Mouse (Mus musculus) limb, embryonic 14.5 days (tissue): ENCODE results near the gene Zbtb7a. TPM values are rescaled to one million over a fixed set of nuclear protein-coding genes. Genes with fewer than 3 reads are reported as not detected.

Source experiments
- ATAC-seq: fragments of 200-750 bp; cut with Nextera tagmentation; 2 replicates; pipeline ENCODE4 v1.8.0; 2017; ENCODE audit warnings: low read depth, moderate number of reproducible peaks, moderate TSS enrichment; ENCODE audit not compliant: low FRiP score
- DNase-seq: peaks from one replicate; pipeline ENCODE4 v3.0.0-alpha.2; 2015; ENCODE audit warnings: low spot score
- H3K27ac ChIP-seq: fragments of 300-500 bp; sonication (generic); replicated peaks from 2 replicates; pipeline ENCODE4 v1.5.1; 2014; ENCODE audit warnings: low read depth, mild to moderate bottlenecking, low read length, moderate library complexity, mixed read lengths
- H3K27me3 ChIP-seq: fragments of 300-500 bp; sonication (generic); 2 replicates; pipeline ENCODE4 v1.6.1; 2014; ENCODE audit warnings: low read length, mixed read lengths; ENCODE audit not compliant: control insufficient read depth, insufficient read depth
- H3K36me3 ChIP-seq: fragments of 300-500 bp; sonication (generic); 2 replicates; pipeline ENCODE4 v1.6.1; 2014; ENCODE audit warnings: mild to moderate bottlenecking, low read length, moderate library complexity, mixed read lengths; ENCODE audit not compliant: control insufficient read depth, insufficient read depth
- H3K4me1 ChIP-seq: fragments of 300-500 bp; sonication (generic); 2 replicates; pipeline ENCODE4 v1.6.1; 2014; ENCODE audit warnings: antibody characterized with exemption, low read length, mixed read lengths; ENCODE audit not compliant: control insufficient read depth, insufficient read depth
- H3K4me2 ChIP-seq: fragments of 300-500 bp; sonication (generic); replicated peaks from 2 replicates; pipeline ENCODE4 v1.6.1; 2014; ENCODE audit warnings: low read depth, mild to moderate bottlenecking, low read length, moderate library complexity; ENCODE audit not compliant: severe bottlenecking
- H3K4me3 ChIP-seq: fragments of 300-500 bp; sonication (generic); replicated peaks from 2 replicates; pipeline ENCODE4 v1.5.1; 2014; ENCODE audit warnings: low read length
- H3K9ac ChIP-seq: fragments of 300-500 bp; sonication (generic); 2 replicates; pipeline ENCODE4 v1.6.1; 2014; ENCODE audit warnings: mild to moderate bottlenecking, low read depth, low read length, moderate library complexity; ENCODE audit not compliant: severe bottlenecking
- H3K9me3 ChIP-seq: fragments of 300-500 bp; sonication (generic); 2 replicates; pipeline ENCODE4 v1.6.1; 2016; ENCODE audit warnings: low read length; ENCODE audit not compliant: control insufficient read depth
- POLR2A ChIP-seq: fragments of 200-500 bp; IDR thresholded peaks from 2 replicates; pipeline ENCODE4 v1.8.0; 2012; ENCODE audit warnings: inconsistent platforms, mild to moderate bottlenecking, moderate library complexity, borderline replicate concordance; ENCODE audit not compliant: insufficient read depth, insufficient read length; ENCODE audit errors: extremely low read depth
- WGBS: fragments of 180-500 bp; shearing (Covaris S2); extraction: QIAGEN DNeasy Blood & Tissue Kit; methylation state at CpG from one replicate; pipeline ENCODE4 v1.1.7; 2014; 5-methylcytosine and 5-hydroxymethylcytosine counted together
- polyA plus RNA-seq, 2 experiments: library from polyadenylated mRNA; depleted of rRNA in 1 of 2; stranded (reverse) in 1 of 2; unstranded in 1 of 2; fragments of >200 nt; fragmentation: Nextera tagmentation in 1 of 2; extraction: Ambion mirVana in 1 of 2; gene quantifications; 2 replicates each; pipeline versions ENCODE4 v1.2.1 to v1.2.3; 2012 to 2014

Gene Zbtb7a
- polyA plus RNA-seq, 2 experiments = 17.7 to 35.9 TPM

GRCm38 (mm10) chr10:81140005-81140404, 5.0 kb downstream of the Zbtb7a start:
- Histone ChIP-seq H3K9ac (no peak overlapping the region), H3K4me1 (peaks cover 42% of the 10 kb centered on the region), H3K27me3 (peaks cover 10% of the 10 kb centered on the region), H3K27ac (no peak overlapping the region), H3K9me3 (no peaks in the 10 kb centered on the region), H3K36me3 (peaks cover 19% of the 10 kb centered on the region), H3K4me3 (peak overlapping the region; percentile 93; the same call in 1 of the 2 replicates), H3K4me2 (peak overlapping the region; percentile 90)
- no peak for TF ChIP-seq POLR2A
- DNase-seq (no peak), ATAC-seq (no peak)
- 53% methylated on average over 8 of the region's 8 CpGs for WGBS

- Histone ChIP-seq H3K27ac (no peak overlapping the region), H3K9me3 (no peaks in the 10 kb centered on the region), H3K27me3 (peaks cover under 1% of the 10 kb centered on the region; the same call in 1 of the 2 replicates), H3K9ac (peak overlapping the region; percentile 16; the same call in 1 of the 2 replicates), H3K4me3 (0 out of 2 replicates have a peak overlapping the region, but pooled peaks have one; percentile 93), H3K4me2 (peak overlapping the region; percentile 28), H3K4me1 (peaks cover 33% of the 10 kb centered on the region), H3K36me3 (peaks cover 28% of the 10 kb centered on the region)
- TF ChIP-seq POLR2A = no peak
- ATAC-seq (no peak), DNase-seq (no peak)
- WGBS = 45% methylated on average over 10 of the region's 10 CpGs
These were observed 5.9 kb downstream of the Zbtb7a start for GRCm38 (mm10) chr10:81140717-81141454.

- H3K36me3 ChIP-seq = peaks cover 35% of the 10 kb centered on the region
- H3K9me3 ChIP-seq = no peaks in the 10 kb centered on the region
- H3K9ac ChIP-seq = 0 out of 2 replicates have a peak overlapping the region, but pooled peaks have one; percentile 16
- TF ChIP-seq POLR2A = no peak
- 0 out of 2 replicates have a peak overlapping the region, but pooled peaks have one; percentile 2 for H3K4me3 ChIP-seq
- WGBS = 84% methylated on average over 7 of the region's 7 CpGs
- no peak for DNase-seq
- peaks cover 33% of the 10 kb centered on the region for H3K4me1 ChIP-seq
- no peak overlapping the region for H3K4me2 ChIP-seq
- no peaks in the 10 kb centered on the region for H3K27me3 ChIP-seq
- no peak for ATAC-seq
- no peak overlapping the region for H3K27ac ChIP-seq
These were observed 6.6 kb downstream of the Zbtb7a start for GRCm38 (mm10) chr10:81141455-81142210.

- Histone ChIP-seq H3K36me3 (peaks cover 44% of the 10 kb centered on the region), H3K9ac (no peak overlapping the region), H3K27ac (no peak overlapping the region), H3K4me1 (peaks cover 33% of the 10 kb centered on the region), H3K27me3 (no peaks in the 10 kb centered on the region), H3K4me3 (no peak overlapping the region), H3K9me3 (no peaks in the 10 kb centered on the region), H3K4me2 (no peak overlapping the region)
- no peak for TF ChIP-seq POLR2A
- 63% methylated on average over 5 of the region's 5 CpGs for WGBS
- ATAC-seq = no peak
- no peak for DNase-seq
These were observed 7.5 kb downstream of the Zbtb7a start for GRCm38 (mm10) chr10:81142551-81142981.

- ATAC-seq = no peak
- H3K4me1 ChIP-seq = peaks cover 33% of the 10 kb centered on the region
- no peak overlapping the region for H3K4me2 ChIP-seq
- H3K9me3 ChIP-seq = no peaks in the 10 kb centered on the region
- H3K27ac ChIP-seq = no peak overlapping the region
- H3K4me3 ChIP-seq = no peak overlapping the region
- WGBS = 88% methylated on average over 7 of the region's 7 CpGs
- peaks cover 51% of the 10 kb centered on the region for H3K36me3 ChIP-seq
- TF ChIP-seq POLR2A = no peak
- DNase-seq = no peak
- H3K27me3 ChIP-seq = no peaks in the 10 kb centered on the region
- no peak overlapping the region for H3K9ac ChIP-seq
These were observed 8.2 kb downstream of the Zbtb7a start for GRCm38 (mm10) chr10:81143157-81143633.
